Mouse (Mus musculus): ENCODE data around the gene Atp5j2.
A peak's percentile ranks its signal among the peaks of the same experiment; 100 is the strongest.
"Not testable (repeated sequence)": the region's sequence is repeated elsewhere in the genome, so short reads cannot be mapped to it uniquely, and the experiment has no call there.

Atp5j2 gene

DNA sequence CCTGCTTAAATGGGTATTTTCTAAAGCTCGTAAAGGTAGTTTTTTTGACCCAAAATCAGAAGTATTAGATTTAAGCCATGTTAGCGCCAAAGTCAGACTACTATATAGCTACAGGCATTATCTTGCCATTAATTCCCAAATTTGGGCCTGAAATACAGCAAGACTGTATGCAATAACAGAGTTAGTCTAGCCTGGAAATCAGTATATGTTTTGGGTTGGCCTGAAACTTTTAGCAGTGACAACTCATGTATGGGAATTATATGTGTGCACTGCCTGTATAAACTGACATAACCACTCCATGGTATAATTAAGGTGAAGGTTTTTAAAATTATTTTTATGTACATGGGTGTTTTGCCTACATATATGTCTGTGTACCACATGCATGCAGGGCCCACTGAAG lies at the start of gene Atp5j2:
Gene Atp5j2 (minus strand): TSS at position 101 of the 400 bp plus-strand sequence.
- DNase-seq (ENCODE audit: low read depth, low spot score): no peak

GRCm38 (mm10) chr5:145234636-145235035 lies 42.8 kb upstream of the Atp5j2 start:
- peak; percentile 62 for DNase-seq (ENCODE audit: low read depth, low spot score)

GRCm38 (mm10) chr5:145231893-145232411 lies 40.1 kb upstream of the Atp5j2 start:
- DNase-seq (ENCODE audit: low read depth, low spot score): no peak

DNA sequence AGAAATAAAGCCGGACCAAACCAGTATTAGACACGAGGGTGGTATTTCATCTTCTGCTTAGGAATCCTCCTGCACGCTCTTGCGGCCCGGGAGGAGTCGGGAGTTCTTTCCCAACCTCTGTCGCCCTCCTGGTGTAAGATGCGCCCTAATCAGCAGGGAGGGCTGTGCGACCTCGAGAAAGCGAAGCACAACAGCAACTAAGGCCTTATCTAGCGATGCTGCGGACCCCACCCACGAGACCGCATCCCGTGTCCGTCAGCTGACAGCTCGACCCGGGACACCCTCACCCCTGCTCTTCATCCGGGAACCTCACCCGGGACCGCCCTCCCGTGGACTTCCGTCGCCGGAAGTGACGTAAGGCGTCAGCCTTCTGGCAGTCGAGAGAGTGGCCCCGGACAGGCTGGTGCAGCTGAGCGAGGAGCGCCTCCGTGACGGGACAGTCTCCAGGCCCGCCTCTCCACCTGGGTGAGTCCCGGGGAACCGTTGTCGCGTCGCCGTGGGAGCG lies 39.6 kb upstream of the Atp5j2 start, which contains the start of gene Zfp655:
Gene Zfp655 (plus strand): TSS at position 349 of the 505 bp plus-strand sequence.
- DNase-seq (ENCODE audit: low read depth, low spot score): peak; percentile 98

GRCm38 (mm10) chr5:145230641-145231040 lies 38.8 kb upstream of the Atp5j2 start:
- DNase-seq (ENCODE audit: low read depth, low spot score): no peak

- not testable (repeated sequence) for DNase-seq (ENCODE audit: low read depth, low spot score)
These were observed 37.4 kb upstream of the Atp5j2 start for GRCm38 (mm10) chr5:145229283-145229682.

- DNase-seq (ENCODE audit: low read depth, low spot score): no peak
These were observed 34.6 kb upstream of the Atp5j2 start for GRCm38 (mm10) chr5:145226453-145226852.

DNA sequence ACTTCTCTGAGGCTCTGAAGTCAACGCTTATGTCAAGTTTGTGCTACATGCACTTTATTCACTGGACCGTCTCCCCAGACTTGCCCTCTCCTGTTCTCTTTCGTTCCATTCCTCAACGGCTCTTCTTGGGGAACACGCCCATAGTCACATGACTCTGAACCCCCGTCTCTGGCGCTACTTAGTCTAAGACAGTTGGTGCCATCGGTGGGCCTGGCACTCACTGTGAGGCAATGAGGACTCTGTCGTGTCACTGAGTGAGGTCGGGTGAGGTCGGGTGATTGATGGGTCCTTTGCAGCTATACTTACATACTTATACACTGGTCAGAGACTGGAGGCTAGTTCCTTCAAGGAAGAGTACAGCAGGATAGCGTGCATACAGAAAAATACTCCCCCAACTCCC lies 31.5 kb upstream of the Atp5j2 start:
- DNase-seq (ENCODE audit: low read depth, low spot score): no peak

DNA sequence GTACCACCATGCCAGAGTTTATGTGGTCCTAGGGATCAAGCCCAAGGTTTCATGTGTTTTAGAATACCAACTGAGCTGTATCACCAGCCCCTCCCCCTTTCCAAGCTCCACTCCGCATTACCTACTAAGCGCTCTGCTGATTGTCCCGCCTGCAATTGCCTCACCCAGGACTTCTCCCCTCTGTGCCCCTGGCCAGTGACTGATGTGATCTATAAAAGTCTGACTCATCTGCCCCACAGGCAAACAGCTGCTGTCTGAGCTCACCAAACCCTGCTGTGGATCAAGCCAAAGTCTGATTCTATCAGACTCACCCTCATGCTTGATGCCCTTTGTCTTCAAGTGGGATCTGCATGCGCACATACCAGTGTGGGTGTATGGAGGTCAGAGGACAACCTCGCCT lies 31.0 kb upstream of the Atp5j2 start:
- DNase-seq (ENCODE audit: low read depth, low spot score): no peak

- no peak for DNase-seq (ENCODE audit: low read depth, low spot score)
These were observed 28.1 kb upstream of the Atp5j2 start for GRCm38 (mm10) chr5:145219981-145220380.

- no peak for DNase-seq (ENCODE audit: low read depth, low spot score)
These were observed 26.8 kb upstream of the Atp5j2 start for GRCm38 (mm10) chr5:145218671-145219070.

DNA sequence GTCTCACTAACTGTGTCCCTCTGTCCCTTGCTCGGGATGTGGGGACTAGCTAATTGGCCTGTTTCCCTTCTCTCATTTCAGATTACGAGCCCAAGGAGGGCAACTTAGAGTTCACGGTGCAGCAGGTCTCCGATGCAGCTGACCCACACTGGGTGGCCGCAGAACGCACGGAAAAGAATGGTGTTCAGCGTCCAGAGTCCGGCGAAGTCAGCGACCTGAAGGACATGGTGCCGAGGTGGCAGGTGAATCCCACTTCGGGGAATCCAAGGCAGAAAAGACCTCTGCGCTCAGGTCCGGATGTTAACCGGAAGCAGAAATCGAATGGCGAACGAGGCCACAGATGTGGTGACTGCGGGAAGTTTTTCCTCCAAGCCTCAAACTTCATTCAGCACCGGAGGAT lies 26.3 kb upstream of the Atp5j2 start:
- no peak for DNase-seq (ENCODE audit: low read depth, low spot score)

DNA sequence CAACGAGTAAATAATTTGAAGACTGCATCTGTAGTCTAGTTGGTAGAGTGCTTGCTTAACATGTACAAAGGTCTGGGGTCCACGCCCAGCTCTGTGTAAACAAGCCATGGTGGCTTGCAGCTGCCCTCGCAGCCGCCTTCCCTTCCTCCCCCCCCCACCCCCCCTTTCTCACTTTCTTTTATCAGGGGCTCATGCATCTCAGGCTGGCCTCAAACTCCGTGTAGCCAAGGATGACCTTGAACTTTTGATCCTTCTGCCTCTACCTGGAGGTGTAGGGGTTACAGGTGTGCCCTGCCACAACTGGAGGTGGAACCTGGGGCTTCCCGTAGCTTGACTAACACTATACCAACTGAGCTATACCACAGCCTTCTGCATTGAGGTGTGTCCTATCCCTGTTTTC lies 25.9 kb upstream of the Atp5j2 start:
- no peak for DNase-seq (ENCODE audit: low read depth, low spot score)

- no peak for DNase-seq (ENCODE audit: low read depth, low spot score)
These were observed 22.8 kb upstream of the Atp5j2 start for GRCm38 (mm10) chr5:145214679-145215078.

GRCm38 (mm10) chr5:145213505-145213904 lies 21.6 kb upstream of the Atp5j2 start:
- no peak for DNase-seq (ENCODE audit: low read depth, low spot score)

DNA sequence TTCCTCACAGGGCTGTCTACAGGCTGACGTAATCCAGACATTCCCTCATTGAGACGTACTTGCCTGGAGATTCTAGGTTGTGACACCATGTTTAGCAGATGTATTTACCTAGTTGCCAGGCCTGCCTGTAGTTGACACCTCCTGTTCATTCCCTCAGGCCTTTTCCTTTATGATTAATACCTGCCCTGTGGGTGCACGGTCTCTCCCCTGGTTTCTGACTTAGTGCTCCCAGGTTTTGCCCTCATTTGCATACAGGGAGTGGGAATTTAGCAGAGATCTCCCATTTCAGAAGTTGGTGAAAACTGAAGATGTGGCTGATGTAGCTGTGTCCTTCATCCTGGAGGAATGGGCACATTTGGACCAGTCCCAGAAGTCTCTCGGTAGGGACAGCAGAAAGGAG lies 20.4 kb upstream of the Atp5j2 start:
- no peak for DNase-seq (ENCODE audit: low read depth, low spot score)

DNA sequence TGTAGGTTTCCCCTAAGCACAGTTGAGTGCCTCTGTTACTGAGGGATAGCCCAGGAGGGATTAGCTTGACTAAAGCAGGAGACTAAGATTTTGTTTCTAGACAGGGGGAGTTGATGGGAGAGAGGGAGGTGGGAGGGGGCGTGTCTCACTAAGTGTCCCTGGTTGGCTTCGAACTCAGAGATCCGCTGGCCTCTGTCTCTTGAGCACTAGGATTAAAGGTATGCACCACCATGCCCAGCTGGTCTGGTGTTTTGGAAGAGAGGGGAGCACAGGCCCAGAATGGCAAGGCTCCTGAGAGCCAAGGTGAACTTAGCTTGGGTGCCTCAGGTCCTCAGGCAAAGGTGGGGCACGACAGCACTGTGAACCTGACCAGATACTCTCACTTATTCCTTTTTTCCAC lies 19.5 kb upstream of the Atp5j2 start:
- DNase-seq (ENCODE audit: low read depth, low spot score): no peak

- not testable (repeated sequence) for DNase-seq (ENCODE audit: low read depth, low spot score)
These were observed 16.5 kb upstream of the Atp5j2 start for GRCm38 (mm10) chr5:145208391-145208790.

GRCm38 (mm10) chr5:145207954-145208353 lies 16.1 kb upstream of the Atp5j2 start:
- DNase-seq (ENCODE audit: low read depth, low spot score): no peak

DNA sequence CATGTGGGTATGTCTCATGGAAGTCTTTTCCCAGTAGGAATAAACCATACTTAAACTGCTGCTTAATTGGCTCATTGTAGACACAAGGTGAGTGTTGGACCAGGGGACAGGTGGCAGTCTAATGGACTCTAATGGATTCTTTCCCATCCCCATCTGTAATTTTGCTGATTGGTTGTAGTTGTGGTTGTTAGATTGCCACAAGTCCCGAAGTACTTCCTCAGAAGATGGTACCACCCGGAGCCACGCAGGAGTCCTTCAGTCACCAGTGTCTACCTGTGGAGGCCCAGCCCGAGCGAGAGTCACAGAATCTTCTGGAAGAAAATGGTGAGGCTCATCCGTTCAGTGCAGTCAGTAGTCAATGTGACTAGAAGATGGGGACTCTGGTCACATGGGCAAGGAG lies 15.5 kb upstream of the Atp5j2 start:
- no peak for DNase-seq (ENCODE audit: low read depth, low spot score)

DNA sequence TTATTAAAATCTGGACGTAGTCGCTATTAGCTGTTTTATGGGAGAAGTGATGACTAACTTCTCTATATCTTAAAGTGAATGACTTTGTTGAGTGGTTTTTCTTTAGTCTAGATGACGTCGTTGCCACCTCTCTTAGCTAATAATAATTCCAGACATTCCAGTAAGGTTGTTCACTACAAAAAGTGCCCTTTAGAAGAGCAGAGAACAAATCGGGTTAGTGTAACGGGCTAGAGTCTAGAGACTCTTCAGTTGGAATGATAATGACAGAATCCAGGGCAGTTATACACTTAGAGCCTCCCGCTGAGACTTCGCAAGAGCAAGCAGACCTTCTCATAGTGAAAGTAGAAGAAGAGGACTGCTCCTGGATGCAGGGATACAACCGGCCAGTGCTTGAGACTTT lies 13.2 kb upstream of the Atp5j2 start:
- DNase-seq (ENCODE audit: low read depth, low spot score): no peak

DNA sequence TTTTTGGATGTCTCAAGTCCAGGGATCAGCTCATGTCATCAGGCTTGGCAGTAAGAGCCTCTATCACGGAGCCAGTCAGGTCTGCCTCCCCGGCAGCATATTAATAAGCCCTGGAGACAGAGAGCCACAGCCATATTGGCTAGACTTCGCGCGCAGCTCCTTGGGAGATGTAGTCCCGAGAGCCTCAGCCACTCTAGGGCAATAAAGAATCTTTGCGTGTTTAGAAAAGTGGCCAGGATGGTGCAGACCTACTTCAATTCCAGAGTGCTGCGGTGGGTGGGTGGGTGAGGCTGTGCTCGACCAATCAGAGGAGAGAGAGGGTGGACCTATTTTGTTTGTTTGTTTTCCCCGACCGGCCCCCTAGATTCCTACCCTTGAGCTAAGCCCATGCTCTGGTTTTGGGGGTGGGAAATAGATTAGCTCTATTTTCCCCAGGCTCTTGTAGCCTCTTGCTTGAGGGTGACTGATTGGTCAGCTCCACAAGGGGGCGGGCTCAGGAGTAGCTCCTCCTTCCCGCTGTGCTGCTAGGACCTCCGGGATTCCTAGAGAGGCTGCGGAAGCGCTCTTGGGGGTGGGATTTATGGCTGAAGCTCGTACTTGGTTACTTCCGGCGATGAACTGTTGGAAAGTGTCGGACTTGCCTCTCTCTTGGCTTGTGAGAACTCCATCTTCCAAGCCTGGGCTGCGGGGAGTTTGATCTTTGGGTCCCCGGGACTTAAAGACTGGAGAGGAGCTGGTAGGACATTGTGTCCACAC lies 12.3 kb upstream of the Atp5j2 start, which contains the start of gene Zkscan5:
Gene Zkscan5 (plus strand): TSS at position 627 of the 756 bp plus-strand sequence.
- peak; percentile 98 for DNase-seq (ENCODE audit: low read depth, low spot score)

DNA sequence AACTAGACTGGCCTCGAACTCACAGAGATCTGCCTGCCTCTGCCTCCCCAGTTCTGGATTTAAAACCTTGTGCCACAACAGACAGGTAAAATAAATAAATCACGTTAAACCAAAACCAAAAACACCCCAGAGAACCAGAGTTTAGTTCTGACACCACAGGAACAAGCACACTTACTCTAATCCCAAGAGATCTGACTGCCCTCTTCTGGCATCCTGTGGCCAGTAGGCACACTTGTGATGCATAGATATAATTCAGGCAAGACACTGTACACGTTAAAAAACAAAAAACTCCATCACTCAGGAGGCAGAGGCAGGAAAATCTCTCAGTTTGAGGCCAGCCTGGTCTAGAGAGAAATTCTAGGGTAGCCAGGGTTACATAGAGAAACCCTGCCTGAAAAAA lies 10.6 kb upstream of the Atp5j2 start:
- DNase-seq (ENCODE audit: low read depth, low spot score): no peak

Measured in CD4-positive helper T cell, adult 2 months (primary cell).